Comparison of ENCODE assay signal across 9 mouse cellular contexts in genomic region chr2:116971666-116972613, GRCm38 (mm10).
DNase-seq lines count a peak whose midpoint lies in the region; ATAC-seq and TF ChIP-seq lines count a peak whose summit lies in the region.
"Had no signal": no experiment of that assay in that cellular context is flagged by ENCODE, and none has a peak within 500 bp of the region (broad histone marks: within the 10 kb centered on the region; RNA-seq: fewer than 3 reads in every experiment).

No protein-coding gene starts in this region.

- ATAC-seq in intestine, postnatal 0 days: no peak
- ATAC-seq: Patski had no signal

- TF ChIP-seq CTCF in bone marrow macrophage, adult 2 months (IDR thresholded peaks at IDR 0.05; ENCODE audit: low read depth, low read length): no peak
- TF ChIP-seq CTCF in heart, adult 2 months (IDR thresholded peaks at IDR 0.05): no peak
- TF ChIP-seq CTCF in intestine, postnatal 0 days (IDR thresholded peaks at IDR 0.05; ENCODE audit: low read depth): no peak

- peak; percentile 20 for DNase-seq in gastrocnemius, postnatal 25 days
- DNase-seq in gastrocnemius, postnatal 10 days: no peak
- peak; percentile 33 to 44 for DNase-seq in heart, adult 2 months
- peak; percentile 46 for DNase-seq in lung, postnatal 14 days
- peak; percentile 53 for DNase-seq in retina, embryonic 14.5 days (ENCODE audit: low spot score)
- no peak for DNase-seq in testis, postnatal 14 days (ENCODE audit: low spot score)

- peak overlapping the region; percentile 40 for H3K4me3 ChIP-seq in bone marrow macrophage, adult 2 months (ENCODE audit: insufficient read depth, low read length)
- H3K4me3 ChIP-seq in heart, adult 2 months: peak overlapping the region; percentile 19; the same call in 1 of the 2 replicates
- H3K4me3 ChIP-seq in intestine, postnatal 0 days (ENCODE audit: low read depth, low read length): peak overlapping the region; percentile 24

- peak overlapping the region; percentile 99 for H3K27ac ChIP-seq in bone marrow macrophage, adult 2 months (ENCODE audit: insufficient read depth, low read depth, low read length)
- H3K27ac ChIP-seq in heart, adult 2 months: peak overlapping the region; percentile 82
- H3K27ac ChIP-seq in intestine, postnatal 0 days (ENCODE audit: low read depth, low read length): peak overlapping the region; percentile 35; the same call in 1 of the 2 replicates

- H3K36me3 ChIP-seq in heart, adult 2 months (ENCODE audit: control insufficient read depth, insufficient read depth, low read length): peaks cover 6% of the 10 kb centered on the region
- H3K36me3 ChIP-seq in intestine, postnatal 0 days (ENCODE audit: control insufficient read depth, insufficient read depth): no peaks in the 10 kb centered on the region

- TF ChIP-seq EP300 in heart, adult 2 months (IDR thresholded peaks at IDR 0.05; ENCODE audit: insufficient read depth, low read depth, low read length): 0 out of 2 replicates have a peak, but pooled peaks have one; percentile 7

- H3K9ac ChIP-seq in heart, adult 2 months (ENCODE audit: low read depth, low read length): 0 out of 2 replicates have a peak overlapping the region, but pooled peaks have one; percentile 6
- no peak overlapping the region for H3K9ac ChIP-seq in intestine, postnatal 0 days (ENCODE audit: low read depth, low read length)

- 21% methylated on average over 9 of the region's 9 CpGs for WGBS in heart, adult 2 months
- WGBS in intestine, postnatal 0 days: 14% methylated on average over 9 of the region's 9 CpGs

- H3K27me3 ChIP-seq in heart, adult 2 months (ENCODE audit: control insufficient read depth, insufficient read depth, low read length): no peaks in the 10 kb centered on the region
- no peaks in the 10 kb centered on the region for H3K27me3 ChIP-seq in intestine, postnatal 0 days (replicated peaks; ENCODE audit: control insufficient read depth, insufficient read depth, low read length)
- H3K27me3 ChIP-seq: Patski had no signal

- intact Hi-C loops in heart, adult 2 months (cut with DNase I): loop anchor here (5.0 kb wide), 1 partner anchor 205 kb away; no protein-coding TSS in a partner anchor

- H3K4me2 ChIP-seq in intestine, postnatal 0 days (replicated peaks; ENCODE audit: low read depth): peak overlapping the region; percentile 58

- peaks cover 42% of the 10 kb centered on the region for H3K4me1 ChIP-seq in bone marrow macrophage, adult 2 months (ENCODE audit: control insufficient read depth, insufficient read depth, low read length)
- H3K4me1 ChIP-seq in heart, adult 2 months (ENCODE audit: control insufficient read depth, insufficient read depth, low read length): peaks cover 10% of the 10 kb centered on the region
- no peaks in the 10 kb centered on the region; the same call in 1 of the 2 replicates for H3K4me1 ChIP-seq in intestine, postnatal 0 days (replicated peaks; ENCODE audit: control insufficient read depth, insufficient read depth, low read length)

- no peaks in the 10 kb centered on the region for H3K9me3 ChIP-seq in intestine, postnatal 0 days (ENCODE audit: control insufficient read depth)

- TF ChIP-seq POLR2A in bone marrow macrophage, adult 2 months (IDR thresholded peaks at IDR 0.05; ENCODE audit: borderline replicate concordance, low read depth, low read length): no peak
- TF ChIP-seq POLR2A in heart, adult 2 months (IDR thresholded peaks at IDR 0.05; ENCODE audit: insufficient read depth, low read depth, low read length): no peak

- no peaks in the 10 kb centered on the region for H3K79me2 ChIP-seq in heart, adult 2 months (replicated peaks; ENCODE audit: control insufficient read depth, insufficient read depth, low read length)

Comparison
In these comparisons a context has a peak if more than half of its experiments do, and no peak if none do; other contexts are left out.
1. DNase-seq: peak in gastrocnemius, postnatal 25 days (single experiment), heart, adult 2 months (2 of 2), lung, postnatal 14 days (single experiment) and retina, embryonic 14.5 days (single experiment); none in gastrocnemius, postnatal 10 days (single experiment) and testis, postnatal 14 days (single experiment).
2. H3K27ac ChIP-seq: peak in every context shown above with its lines; median percentile 99 in bone marrow macrophage, adult 2 months; 82 in heart, adult 2 months; 35 in intestine, postnatal 0 days.
3. Peak in every context shown above with its lines, with median percentiles within 50 percentile points of each other: H3K4me3 ChIP-seq.